Mouse (Mus musculus) gastrocnemius, postnatal 36 days (tissue): ENCODE data around the gene Ccl27a. TPM values are rescaled to one million over a fixed set of nuclear protein-coding genes. Genes with fewer than 3 reads are reported as not detected.
"Not testable (repeated sequence)": the region's sequence is repeated elsewhere in the genome, so short reads cannot be mapped to it uniquely, and the experiment has no call there.

ENCODE experiments used
- DNase-seq, 2 experiments: peaks; one replicate each; pipeline ENCODE4 v3.0.0; 2022
- intact Hi-C: fragments of 180-260 bp; cut with DNase I; formaldehyde crosslinking; loops from one replicate; pipeline ENCODE4 v1.15.1; 2025
- long read RNA-seq, 2 experiments: library from polyadenylated mRNA; stranded (forward); transcript quantifications; one replicate each; pipeline ENCODE4 v2.0.0; 2021
- total RNA-seq, 2 experiments: library from RNA; stranded (reverse); gene quantifications; 2 replicates each; pipeline ENCODE4 v1.2.3; 2021

Gene Ccl27a
- total RNA-seq, result 10 to 100 TPM; 18.5 to 19.1 TPM
- long read RNA-seq, experiment 1, transcript Ccl27a-202 (4 exons, 350 nt), result minor isoform, 7 of 39 reads
- long read RNA-seq, experiment 1, transcript Ccl27a-206 (6 exons, 590 nt), result major isoform, 10 of 39 reads
- long read RNA-seq, experiment 1, transcript Ccl27a-211 (4 exons, 556 nt), result minor isoform, 6 of 39 reads
- long read RNA-seq, experiment 1, partial matches to known transcripts, result 4 of 39 reads
- long read RNA-seq, experiment 1, other reads (novel, unspliced or antisense), result 5 of 39 reads
- long read RNA-seq, experiment 2, transcript Ccl27a-211 (4 exons, 556 nt), result major isoform, 16 of 61 reads
- long read RNA-seq, experiment 2, transcript Ccl27a-202 (4 exons, 350 nt), result minor isoform, 12 of 61 reads
- long read RNA-seq, experiment 2, transcript Ccl27a-206 (6 exons, 590 nt), result minor isoform, 9 of 61 reads
- long read RNA-seq, experiment 2, transcript Ccl27a-210 (3 exons, 798 nt), result minor isoform, 5 of 61 reads
- long read RNA-seq, experiment 2, partial matches to known transcripts, result 1 of 61 reads
- long read RNA-seq, experiment 2, other reads (novel, unspliced or antisense), result 11 of 61 reads

DNA sequence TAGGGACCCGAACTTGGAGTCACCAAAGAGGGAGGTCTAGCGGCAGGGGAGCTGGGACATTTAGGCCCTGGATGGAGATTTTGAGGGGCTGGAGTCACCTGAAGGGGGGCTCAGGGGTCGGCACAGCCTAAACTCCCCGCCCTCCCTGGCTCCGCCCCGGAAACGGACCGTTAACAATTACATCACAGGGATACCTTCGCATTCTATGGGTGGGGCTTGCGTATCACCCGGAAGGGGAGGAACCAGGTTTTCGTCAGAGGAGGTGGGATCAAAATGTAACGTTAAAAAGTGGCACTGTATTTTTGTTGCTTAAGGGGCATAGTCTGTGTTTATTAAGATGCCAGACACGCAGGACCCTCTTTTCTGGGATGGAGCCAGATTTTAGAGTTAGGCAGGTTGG, at the start of gene Ccl27a:
Gene Ccl27a (minus strand): TSS at position 246 of the 400 bp plus-strand sequence.
- peak; percentile 60 to 72 for DNase-seq
- intact Hi-C loops, result not testable (repeated sequence)

DNA sequence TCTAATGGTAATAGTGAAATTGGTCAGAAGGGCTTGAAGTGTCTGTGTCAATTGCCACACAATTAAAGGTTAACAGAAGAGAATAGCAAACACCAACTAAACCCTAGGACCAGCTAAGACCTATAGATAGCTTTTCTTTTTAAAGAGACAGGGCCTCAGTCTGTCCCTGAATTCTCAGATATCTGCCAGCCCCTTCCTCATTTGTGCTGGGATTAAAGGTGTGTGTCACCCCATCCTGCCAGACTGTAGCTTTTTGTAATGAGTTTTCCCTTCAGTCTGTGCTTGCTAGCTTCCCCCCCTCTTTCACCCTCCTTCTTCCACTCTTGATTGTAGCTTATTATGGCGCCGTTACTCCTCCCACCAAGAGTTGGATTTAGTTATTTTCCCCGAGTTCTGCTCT, 9.2 kb upstream of the Ccl27a start:
- intact Hi-C loops, DNase-seq: not testable (repeated sequence)

DNA sequence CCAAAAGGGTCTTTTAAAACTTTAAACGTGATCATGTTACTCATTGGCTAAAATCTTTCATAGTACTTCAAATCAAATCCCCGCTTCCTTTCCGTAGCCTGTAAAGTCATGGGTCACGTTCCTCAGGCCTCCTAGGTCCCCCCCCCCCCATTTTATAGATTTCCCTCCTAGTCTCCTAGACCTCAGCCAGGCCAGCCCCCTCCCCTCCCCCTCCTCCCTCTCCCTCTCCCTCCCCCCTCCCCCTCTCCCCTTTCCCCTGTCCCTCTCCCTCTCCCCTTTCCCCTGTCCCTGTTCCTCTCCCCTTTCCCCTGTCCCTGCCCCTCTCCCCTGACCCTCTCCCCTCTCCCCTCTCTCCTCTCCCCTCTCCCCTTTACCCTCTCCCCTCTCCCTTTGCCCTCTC, 8.7 kb upstream of the Ccl27a start:
- intact Hi-C loops, DNase-seq: not testable (repeated sequence)

DNA sequence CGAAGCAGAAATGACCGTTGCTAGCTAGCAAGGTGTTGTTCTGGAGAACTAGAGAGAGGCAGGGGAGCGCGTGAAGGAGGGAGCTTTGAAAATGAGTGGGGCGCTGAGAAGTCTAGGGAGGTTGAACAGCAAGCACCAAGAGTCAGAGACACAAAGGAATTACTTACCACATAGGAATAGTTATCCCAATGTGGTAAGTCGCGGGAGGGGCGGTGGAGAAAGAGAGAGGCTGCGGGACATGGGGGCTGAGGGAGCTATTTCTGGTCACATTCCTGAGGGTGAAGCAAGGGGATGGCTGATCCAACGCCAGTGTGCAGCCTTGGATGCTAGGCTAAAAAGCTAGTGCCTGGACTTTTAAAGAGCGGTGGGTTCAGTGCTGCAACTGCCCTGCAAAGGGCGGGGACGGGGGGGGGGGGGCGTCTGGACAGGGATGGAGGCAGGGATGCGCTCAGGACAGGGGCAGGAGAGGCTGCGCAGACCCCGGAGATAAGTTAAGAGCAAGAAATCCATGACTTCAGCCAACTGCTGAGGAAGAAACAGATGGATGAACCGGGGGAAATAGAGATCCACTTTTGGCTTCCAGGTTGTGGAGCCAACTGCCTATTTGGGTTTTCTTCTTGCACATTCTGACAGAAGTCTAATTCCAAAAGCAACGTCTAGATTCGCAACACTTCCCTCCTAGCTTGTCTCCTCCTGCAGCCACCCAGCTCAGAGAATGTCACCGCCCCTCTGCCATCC, 7.9 kb upstream of the Ccl27a start:
- intact Hi-C loops, DNase-seq: not testable (repeated sequence)

DNA sequence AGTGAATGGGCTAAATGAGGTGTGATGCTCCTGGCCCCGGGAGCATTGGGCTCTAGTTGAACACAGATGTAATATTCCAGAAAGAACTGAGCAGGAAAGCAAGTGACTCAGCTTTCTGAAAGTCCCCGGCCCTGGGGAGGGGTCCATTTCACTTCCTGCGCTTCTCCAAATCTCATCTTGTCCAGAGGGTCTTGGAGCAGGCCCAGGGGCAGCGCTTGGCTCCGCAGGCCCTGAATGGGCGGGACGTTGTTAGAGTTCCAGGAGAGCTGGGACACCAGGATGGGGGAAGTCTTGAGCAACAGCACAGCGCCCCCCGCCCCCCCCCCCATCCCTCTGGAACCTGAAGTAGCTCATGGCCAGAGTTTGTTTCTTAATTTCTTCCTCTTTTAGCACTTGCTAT, 7.2 kb upstream of the Ccl27a start:
- peak in 1 of 2 experiments; percentile 41 for DNase-seq

DNA sequence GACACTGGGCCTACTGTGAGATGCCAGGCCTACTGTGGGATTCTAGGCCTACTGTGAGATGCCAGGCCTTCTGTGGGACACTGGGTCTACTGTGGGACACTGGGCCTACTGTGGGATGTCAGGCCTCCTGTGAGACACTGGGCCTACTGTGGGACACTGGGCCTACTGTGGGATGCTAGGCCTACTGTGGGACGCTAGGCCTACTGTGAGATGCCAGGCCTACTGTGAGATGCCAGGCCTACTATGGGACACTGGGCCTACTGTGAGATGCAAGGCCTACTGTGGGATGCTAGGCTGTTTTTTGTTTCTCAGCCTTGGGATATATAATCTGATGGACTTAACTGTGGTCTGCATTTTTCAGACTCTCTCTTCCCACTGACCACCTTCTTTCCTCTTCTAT, 1.8 kb upstream of the Ccl27a start:
- intact Hi-C loops, DNase-seq: not testable (repeated sequence)

More for the DNA sequence above, 7.2 kb upstream of the Ccl27a start:
- intact Hi-C loops, result not testable (repeated sequence)

DNA sequence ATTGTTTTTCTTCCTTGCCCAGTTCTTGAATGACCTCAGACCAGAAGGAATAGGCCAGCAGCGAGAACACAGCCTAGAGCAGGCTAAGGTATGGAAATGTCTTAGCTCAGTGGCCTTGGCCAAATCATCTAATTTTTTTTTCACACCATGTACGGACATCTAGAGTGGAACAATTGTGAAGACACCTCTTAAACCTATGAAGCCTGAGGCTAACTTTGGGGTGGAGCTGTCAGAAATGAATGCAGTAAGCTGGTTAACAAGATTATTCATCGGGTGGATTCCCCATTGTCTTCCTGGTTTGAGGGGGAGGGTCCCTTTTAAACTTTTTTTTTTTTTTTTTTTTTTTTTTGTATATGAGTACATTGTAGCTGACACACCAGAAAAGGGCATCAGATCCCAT, 459 bp upstream of the Ccl27a start:
- DNase-seq, intact Hi-C loops: not testable (repeated sequence)

DNA sequence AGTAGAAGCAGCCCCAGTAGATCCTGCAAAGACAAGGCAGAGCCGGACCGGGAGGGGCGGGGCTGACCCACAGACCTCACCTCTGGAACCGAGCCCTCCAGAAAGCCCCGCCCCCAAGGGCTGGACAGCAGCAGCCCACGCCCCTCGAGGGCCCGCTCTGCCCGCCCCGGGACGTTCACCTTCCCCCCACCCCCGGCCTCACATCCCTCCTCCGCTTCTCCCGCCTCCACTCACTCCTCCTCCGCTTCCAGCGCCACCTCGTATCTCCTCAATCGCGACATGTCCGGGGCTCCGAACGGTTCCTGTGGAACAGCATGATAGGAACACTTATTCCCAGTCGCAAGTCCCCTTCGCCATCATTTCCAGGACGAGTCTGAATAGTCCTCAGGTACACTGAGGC, 545 bp downstream of the Ccl27a start:
- peak; percentile 60 to 70 for DNase-seq
- intact Hi-C loops, result not testable (repeated sequence)

DNA sequence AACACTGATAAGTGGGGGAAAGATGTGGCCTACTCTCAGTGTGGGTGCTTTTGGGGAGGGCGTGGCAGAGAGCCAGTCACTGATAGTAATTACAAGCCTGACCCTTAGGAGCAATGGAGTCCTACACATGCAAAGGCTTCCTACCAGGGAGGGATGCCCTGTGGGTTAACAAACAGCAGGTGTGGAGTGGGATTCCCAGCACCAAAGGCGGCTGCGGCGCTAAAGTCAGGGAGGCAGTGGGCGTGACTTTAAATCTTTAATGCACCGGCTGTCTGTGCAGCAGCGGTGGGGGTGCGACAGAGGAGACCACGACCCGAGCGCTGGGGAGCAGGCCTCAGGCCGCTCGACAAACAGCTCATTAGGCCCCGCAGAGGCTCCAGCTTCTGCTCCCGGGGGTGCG, 1.1 kb downstream of the Ccl27a start:
- DNase-seq, intact Hi-C loops: not testable (repeated sequence)

DNA sequence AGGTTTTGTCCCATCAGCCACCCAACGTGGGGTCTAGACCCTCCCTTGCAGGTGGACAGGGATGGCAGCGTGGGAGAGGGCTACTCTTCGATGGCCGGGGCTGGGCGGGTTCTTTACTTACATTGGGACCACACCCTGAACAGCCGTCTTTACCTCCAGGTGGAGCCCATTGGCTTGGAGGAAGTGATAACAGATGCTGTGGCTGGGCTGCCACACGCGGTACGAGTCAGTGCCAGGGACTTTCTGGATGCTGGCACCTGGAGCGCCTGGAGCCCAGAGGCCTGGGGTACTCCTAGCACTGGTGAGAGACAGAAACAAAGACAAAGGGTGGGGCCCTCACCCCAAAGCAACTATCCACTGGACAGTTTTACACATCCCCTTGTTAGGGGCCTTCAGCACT, 6.7 kb downstream of the Ccl27a start:
- DNase-seq, intact Hi-C loops: not testable (repeated sequence)

DNA sequence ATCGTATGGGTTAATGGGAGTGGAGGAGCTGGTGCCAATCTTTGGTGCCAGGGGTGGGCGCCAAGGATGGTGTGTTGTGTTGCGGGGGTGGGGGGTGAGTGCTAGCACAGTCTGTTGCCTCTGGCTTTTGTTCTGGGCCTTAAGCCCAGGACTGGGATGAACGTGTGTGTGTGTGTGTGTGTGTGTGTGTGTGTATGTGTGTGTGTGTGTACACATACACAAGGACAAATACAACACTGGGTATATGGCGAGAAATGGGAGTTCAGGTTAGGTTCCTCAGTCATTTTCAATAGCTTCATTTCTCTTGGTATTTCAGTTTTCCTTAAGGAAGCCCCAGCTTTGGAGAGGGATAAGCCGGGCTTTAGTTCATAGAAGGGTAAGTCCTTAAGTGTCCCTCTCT, 10.9 kb downstream of the Ccl27a start:
- DNase-seq, intact Hi-C loops: not testable (repeated sequence)

DNA sequence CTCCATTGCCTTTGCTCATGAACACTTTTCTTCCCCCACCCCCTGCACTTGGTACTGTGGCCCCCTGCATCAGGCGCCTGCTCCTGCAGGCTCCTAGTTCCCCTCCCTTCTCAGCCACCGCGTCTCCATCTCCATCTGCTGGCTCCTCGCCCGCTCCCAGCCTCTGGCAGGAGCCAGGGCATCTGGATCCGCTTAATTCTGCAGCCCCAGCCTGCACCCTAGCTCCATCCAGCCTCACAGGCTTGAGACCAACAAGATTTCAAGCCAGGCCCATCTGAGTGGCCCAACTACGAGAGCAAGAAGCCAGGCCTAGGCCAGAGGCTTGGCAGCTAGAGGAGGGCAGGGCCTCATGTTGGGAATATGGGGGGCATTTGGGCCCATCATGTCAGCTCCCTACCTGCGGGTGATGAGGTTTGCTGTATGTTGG, 11.3 kb downstream of the Ccl27a start:
- peak; percentile 77 to 88 for DNase-seq
- intact Hi-C loops, result not testable (repeated sequence)

DNA sequence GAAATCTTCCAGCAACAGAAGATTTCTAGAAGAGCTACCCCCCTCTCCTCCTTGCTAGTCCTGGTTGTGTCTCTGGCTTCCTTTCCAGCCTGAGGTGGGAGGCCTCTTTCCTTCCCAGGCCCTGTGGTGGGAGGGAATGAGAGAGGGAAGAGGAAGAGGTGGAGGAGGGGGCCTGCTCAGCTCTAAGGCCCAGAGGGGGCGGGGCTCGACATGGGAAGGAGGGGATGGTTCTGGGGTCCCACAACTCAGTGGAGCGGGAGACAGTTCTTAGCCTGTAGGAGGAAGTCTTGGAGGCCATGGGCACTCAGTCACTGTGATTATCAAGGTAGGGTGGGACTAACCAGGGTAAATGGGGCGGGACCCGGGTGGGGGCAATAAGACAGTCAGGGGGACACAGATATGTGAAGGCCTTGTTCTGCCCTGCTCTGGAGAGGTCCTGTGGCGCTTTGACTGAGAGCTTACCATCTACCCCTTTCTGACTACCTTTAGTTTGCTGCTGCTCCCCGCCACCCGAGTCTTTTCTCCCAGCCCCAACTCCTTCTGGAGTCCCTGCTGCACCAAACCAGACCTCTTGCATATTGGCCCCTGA, 11.9 kb downstream of the Ccl27a start:
- no peak for DNase-seq
- intact Hi-C loops, result no loop called here

DNA sequence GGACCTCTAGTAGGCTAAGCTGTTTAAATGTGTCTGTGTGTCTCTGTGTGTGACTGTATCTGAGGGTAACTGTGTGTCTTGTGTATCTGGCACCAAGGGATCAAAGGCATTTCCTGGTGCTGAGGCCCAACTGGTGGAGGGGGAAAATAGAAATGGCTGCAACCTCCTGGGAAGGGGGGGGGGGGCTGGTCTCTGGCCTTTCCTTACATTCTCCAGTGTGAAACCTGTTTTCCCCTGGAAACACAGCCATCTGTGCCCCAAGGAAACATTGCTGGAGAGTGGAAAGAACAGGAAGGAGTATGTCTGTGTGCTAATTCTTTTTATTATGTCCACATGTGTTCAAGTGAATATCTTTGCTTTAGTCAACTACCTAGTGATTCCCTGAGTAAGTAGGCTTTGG, 12.4 kb downstream of the Ccl27a start:
- DNase-seq, result no peak

DNA sequence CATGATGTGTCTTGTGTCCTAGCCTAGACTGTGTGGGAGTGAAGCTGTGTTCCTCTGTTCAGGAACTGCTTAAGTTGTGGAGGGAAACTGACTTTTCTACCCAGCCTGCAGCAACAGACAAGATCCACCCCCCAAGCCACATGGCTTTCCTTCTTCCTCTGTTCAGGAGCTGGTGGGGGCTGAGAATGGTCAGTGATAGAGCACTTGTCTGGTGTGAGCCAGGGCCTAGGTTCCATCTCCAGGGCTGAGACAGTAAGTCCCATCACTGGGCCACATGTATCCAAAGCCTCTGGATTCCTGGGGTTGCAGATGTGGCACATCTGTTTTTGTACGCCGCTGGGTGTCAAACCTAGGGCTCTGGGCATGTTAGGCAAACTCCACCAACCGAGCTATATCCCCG, 13.1 kb downstream of the Ccl27a start:
- intact Hi-C loops, result no loop called here
- no peak for DNase-seq

More for the DNA sequence above, 12.4 kb downstream of the Ccl27a start:
- intact Hi-C loops, result no loop called here

DNA sequence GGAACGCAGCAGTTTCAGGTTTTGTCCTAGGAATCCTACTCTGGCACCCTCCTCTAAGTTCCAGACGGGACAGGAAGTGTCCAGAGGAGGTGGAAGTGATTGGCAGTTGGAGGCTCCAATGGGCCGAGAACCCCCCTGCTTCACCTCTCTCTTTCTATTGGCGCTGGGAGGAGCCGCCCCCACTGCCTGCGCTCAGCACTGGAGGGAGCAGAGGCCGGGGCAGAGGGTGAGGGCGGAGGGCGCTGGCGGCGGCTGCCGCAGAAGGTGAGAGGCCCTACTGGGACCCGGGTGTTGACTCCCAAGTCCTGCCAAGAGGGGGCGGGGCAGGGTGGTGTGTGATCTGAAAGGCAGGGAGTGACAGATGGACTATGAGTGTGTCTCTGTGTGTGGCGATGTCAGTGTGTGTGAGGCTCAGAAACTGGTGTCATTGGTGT, 13.7 kb downstream of the Ccl27a start:
- DNase-seq, result peak; percentile 86 to 92
- intact Hi-C loops, result no loop called here

DNA sequence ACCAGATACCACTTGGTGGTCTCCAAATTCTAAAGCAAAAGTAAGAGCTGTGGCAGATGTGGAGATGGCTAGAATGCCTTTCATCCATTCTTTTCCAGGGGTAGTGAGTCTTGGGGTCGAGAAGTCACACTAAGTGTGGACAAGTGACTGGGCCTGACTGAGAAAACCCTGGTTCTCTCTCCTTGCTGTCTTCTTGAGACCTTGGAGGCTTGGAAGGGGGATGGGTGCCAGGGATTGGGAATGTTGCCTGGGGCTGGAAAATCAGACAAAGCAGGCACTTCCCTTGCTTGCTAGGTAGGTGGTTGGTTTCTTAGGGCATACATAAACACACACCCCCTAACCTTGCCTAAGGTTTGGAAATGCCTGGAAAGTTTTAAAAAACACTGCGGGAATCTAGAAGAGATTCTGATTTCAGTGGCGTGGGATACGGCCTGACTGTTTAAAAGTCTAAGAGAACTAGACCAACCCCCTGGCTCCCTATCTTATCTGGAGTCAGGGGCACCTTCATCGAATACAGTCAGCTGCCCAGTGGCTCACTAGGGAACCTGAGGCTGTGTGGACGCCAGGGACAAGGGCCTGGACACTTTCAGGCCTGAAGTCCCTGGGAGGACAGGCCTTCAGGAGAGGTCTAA, 14.3 kb downstream of the Ccl27a start:
- DNase-seq, result no peak
- intact Hi-C loops, result no loop called here

DNA sequence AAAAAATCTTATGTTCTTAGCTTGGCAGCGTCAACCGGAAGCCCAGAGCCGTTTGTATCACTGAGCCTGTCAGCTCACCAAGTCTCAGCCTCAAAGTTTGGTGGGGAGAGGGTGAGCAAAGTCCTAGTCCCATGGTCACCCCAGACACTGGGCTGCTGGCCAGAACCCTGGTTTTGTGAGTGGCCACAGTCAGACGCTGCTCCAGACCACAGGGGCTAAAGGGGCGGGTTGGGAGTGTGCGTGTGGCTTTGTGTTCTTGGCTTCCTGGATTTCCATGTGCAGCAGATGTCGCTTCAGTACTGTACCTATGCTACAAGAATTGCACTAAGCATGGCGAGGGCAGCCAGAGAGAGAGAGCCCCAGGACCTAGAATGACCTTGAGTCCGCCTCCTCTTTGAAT, 14.8 kb downstream of the Ccl27a start:
- intact Hi-C loops, result no loop called here
- DNase-seq, result no peak

DNA sequence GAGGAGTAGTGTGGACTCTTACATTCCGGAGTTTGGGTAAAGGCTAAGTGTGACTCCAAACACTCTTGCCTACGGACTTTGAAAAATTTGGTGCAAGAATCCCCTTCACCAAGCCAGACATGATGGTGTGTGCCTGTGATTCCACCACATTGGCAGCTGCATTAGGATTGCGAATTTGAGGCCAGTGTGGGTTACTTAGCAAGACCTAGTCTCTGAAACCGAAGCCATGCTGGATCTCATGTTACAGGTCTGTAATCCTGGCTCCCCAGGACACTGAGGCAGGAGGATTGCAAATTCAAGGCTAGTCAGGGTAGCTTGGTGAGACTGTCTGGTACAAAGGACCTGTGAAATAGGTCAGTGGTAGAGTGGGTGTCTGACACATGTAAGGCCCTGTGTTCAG, 15.3 kb downstream of the Ccl27a start:
- intact Hi-C loops, result no loop called here
- DNase-seq, result no peak

DNA sequence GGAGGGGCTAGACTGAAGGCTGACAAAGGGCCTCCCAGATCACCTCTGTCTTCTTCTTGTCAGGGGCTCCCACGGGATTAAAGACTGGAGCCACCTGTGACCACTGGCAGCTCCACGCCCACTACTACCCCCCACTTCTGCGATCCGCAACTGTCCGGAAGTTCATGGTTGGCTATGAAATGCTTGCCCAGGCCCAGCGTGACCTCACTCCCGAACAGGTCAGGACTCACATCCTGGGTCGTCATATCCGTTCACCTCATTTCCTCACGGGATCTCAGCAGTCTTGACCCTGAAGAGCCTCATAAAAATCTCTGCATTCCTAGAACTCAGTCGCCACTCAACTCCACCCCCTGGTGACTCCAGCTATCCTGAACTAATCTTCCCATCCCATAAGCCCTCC, 16.0 kb downstream of the Ccl27a start:
- intact Hi-C loops, result no loop called here
- no peak for DNase-seq
